Mouse (Mus musculus) lung, postnatal 0 days (tissue): ENCODE results near the gene Vmn1r54.

Experiments
- CTCF ChIP-seq: IDR thresholded peaks from 2 replicates; pipeline ENCODE4 v1.5.1; 2016; ENCODE audit warnings: antibody characterized with exemption, mild to moderate bottlenecking
- EP300 ChIP-seq: IDR thresholded peaks from 2 replicates; pipeline ENCODE4 v1.6.1; 2016; ENCODE audit warnings: antibody characterized with exemption, mild to moderate bottlenecking, control low read depth

DNA sequence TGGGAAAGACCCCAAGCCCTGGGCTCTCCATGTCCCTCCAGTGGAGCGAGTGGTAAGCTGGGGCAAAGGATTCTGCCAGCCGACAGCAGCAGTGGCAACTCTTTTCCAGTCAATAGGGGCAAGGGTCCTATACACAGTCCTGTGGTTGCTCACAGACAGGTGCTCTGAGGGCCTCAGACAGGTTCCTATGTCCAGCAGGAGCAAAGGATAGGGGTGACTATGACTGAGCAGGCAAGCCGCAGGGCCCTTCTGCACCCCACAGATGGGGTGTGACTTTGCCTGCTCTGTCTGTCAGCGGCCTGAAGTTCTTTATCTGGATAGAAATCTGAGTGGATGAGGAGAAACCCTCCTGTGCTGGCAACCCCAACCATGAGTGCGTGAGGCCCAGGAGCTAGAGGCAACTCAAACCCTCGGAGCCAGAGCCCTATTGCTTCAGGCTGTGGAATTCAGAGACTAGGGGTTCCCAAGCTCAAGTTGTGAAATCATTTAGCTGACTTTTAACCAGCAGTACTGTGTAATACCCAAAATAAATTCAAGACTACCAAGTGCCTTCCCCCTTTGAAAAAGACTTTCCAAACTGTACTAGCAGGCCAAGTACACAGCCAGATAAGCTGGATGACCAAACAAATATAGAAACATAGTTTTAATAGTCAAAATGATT lies 60.3 kb downstream of the Vmn1r54 start:
- no peak for TF ChIP-seq CTCF
- TF ChIP-seq EP300 = no peak
